ENCODE assay signal across 13 mouse cellular contexts in the genomic region with DNA sequence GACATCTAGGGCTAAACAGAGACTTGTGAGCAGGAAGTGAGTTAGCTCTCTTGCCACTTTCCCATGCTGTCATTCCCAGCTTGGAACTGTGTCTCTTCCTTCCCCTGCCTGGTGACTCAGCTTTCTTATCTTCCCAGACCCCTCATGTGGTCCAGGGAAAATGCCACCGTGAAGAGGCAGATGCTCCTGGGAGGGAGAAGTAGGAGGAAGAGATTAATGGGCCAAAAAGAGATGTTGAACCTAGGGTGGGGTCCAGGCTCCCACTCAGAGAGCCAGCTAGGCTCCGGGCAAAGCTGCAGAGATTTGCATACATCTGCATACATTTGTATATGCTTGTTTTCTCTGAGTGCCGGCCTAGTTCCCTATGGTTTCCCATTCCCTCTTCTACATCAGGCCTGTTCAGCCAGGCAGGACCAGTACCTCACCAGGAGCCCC. TPM values are rescaled to one million over a fixed set of nuclear protein-coding genes. Genes with fewer than 3 reads are reported as not detected.
DNase-seq lines count a peak whose midpoint lies in the region; ATAC-seq lines count a peak whose summit lies in the region.
"Had no signal": no experiment of that assay in that cellular context is flagged by ENCODE, and none has a peak within 500 bp of the region (broad histone marks: within the 10 kb centered on the region; RNA-seq: fewer than 3 reads in every experiment).

No protein-coding gene starts in this region.

- H3K4me1 ChIP-seq in forebrain, embryonic 14.5 days (ENCODE audit: control insufficient read depth, insufficient read depth, low read length), result peaks cover 3% of the 10 kb centered on the region
- peaks cover 23% of the 10 kb centered on the region for H3K4me1 ChIP-seq in midbrain, embryonic 15.5 days
- peaks cover 7% of the 10 kb centered on the region; the same call in 1 of the 2 replicates for H3K4me1 ChIP-seq in kidney, embryonic 14.5 days (ENCODE audit: control insufficient read depth, insufficient read depth, low read length)

- no peaks in the 10 kb centered on the region for H3K9me3 ChIP-seq in forebrain, embryonic 14.5 days (replicated peaks; ENCODE audit: control insufficient read depth, low read length)
- H3K9me3 ChIP-seq in midbrain, embryonic 15.5 days, result no peaks in the 10 kb centered on the region
- H3K9me3 ChIP-seq in kidney, embryonic 14.5 days (ENCODE audit: control insufficient read depth, low read length), result no peaks in the 10 kb centered on the region

- no peaks in the 10 kb centered on the region for H3K27me3 ChIP-seq in forebrain, embryonic 14.5 days (replicated peaks; ENCODE audit: control insufficient read depth, insufficient read depth, low read length)
- no peaks in the 10 kb centered on the region for H3K27me3 ChIP-seq in midbrain, embryonic 15.5 days (replicated peaks)
- H3K27me3 ChIP-seq in kidney, embryonic 14.5 days (ENCODE audit: control insufficient read depth, insufficient read depth, low read length), result no peaks in the 10 kb centered on the region

- H3K4me3 ChIP-seq in forebrain, embryonic 14.5 days (ENCODE audit: low read depth, low read length), result no peak overlapping the region
- no peak overlapping the region for H3K4me3 ChIP-seq in midbrain, embryonic 15.5 days
- H3K4me3 ChIP-seq in kidney, embryonic 14.5 days (ENCODE audit: low read length), result no peak overlapping the region

- no peak overlapping the region for H3K4me2 ChIP-seq in forebrain, embryonic 14.5 days (ENCODE audit: low read length)
- H3K4me2 ChIP-seq in midbrain, embryonic 15.5 days, result no peak overlapping the region
- no peak overlapping the region for H3K4me2 ChIP-seq in kidney, embryonic 14.5 days (replicated peaks; ENCODE audit: low read depth, low read length)

- DNase-seq in left cerebral cortex, adult 18-20 months (ENCODE audit: low spot score in 2 of 2), result peak; percentile 24 to 44
- DNase-seq in left cerebral cortex, adult 8-10 months (ENCODE audit: low spot score in 2 of 2), result no peak
- DNase-seq in MN1 (ENCODE audit: low spot score), result peak; percentile 81
- DNase-seq in forebrain, embryonic 14.5 days (ENCODE audit: low spot score), result peak; percentile 46
- DNase-seq in lung, postnatal 14 days, result no peak
- DNase-seq: adrenal gland, adult 2 months; cerebellum, adult 11 months; embryo, embryonic 11 days; kidney, postnatal 36 days; spleen, adult 18-20 months had no signal

- no peaks in the 10 kb centered on the region for H3K36me3 ChIP-seq in forebrain, embryonic 14.5 days (ENCODE audit: control insufficient read depth, insufficient read depth, low read length)
- no peaks in the 10 kb centered on the region for H3K36me3 ChIP-seq in midbrain, embryonic 15.5 days (replicated peaks)
- H3K36me3 ChIP-seq in kidney, embryonic 14.5 days (ENCODE audit: control insufficient read depth, insufficient read depth, low read length), result no peaks in the 10 kb centered on the region

- peak overlapping the region; percentile 29; the same call in 1 of the 2 replicates for H3K27ac ChIP-seq in forebrain, embryonic 14.5 days (ENCODE audit: low read depth, low read length)
- H3K27ac ChIP-seq in midbrain, embryonic 15.5 days, result peak overlapping the region; percentile 27; the same call in 1 of the 2 replicates
- H3K27ac ChIP-seq in kidney, embryonic 14.5 days (ENCODE audit: low read depth, low read length), result no peak overlapping the region
- H3K27ac ChIP-seq: liver, embryonic 14.5 days had no signal

- 2% methylated on average over 3 of the region's 3 CpGs for WGBS in forebrain, embryonic 14.5 days
- 0% methylated on average over 3 of the region's 3 CpGs for WGBS in midbrain, embryonic 15.5 days
- 24% methylated on average over 3 of the region's 3 CpGs for WGBS in kidney, embryonic 14.5 days

- ATAC-seq in forebrain, embryonic 14.5 days, result peak; percentile 40; the same call in 1 of the 2 replicates
- peak; percentile 27 for ATAC-seq in midbrain, embryonic 15.5 days (replicated peaks)
- no peak for ATAC-seq in kidney, embryonic 14.5 days (ENCODE audit: low FRiP score, low TSS enrichment)

- H3K9ac ChIP-seq in forebrain, embryonic 14.5 days (ENCODE audit: low read length), result no peak overlapping the region
- no peak overlapping the region for H3K9ac ChIP-seq in midbrain, embryonic 15.5 days
- no peak overlapping the region for H3K9ac ChIP-seq in kidney, embryonic 14.5 days (ENCODE audit: low read depth, low read length)
- H3K9ac ChIP-seq: liver, embryonic 14.5 days had no signal

RNA-seq across cellular contexts. Expression of a gene that starts 30.5 kb away (rescaled TPM):
- 10 to 100 TPM; 42.5 to 48.0 TPM for total RNA-seq in left cerebral cortex, adult 18-20 months (2021)
- total RNA-seq in left cerebral cortex, adult 8-10 months (2022), result 10 to 100 TPM; 44.9 to 49.3 (median 46.5) TPM
- polyA plus RNA-seq in forebrain, embryonic 14.5 days (2014; fragmentation: Nextera tagmentation; extraction: Ambion mirVana), result 26.1 and 38.3 TPM in 2 replicates
- 52.6 and 59.4 TPM in 2 replicates for polyA plus RNA-seq in midbrain, embryonic 15.5 days (2015; fragmentation: Nextera tagmentation; extraction: Ambion mirVana)
- 12.1 and 23.7 TPM in 2 replicates for polyA plus RNA-seq in kidney, embryonic 14.5 days (2014; fragmentation: Nextera tagmentation; extraction: Ambion mirVana)

Comparison
In these comparisons a context has a peak if more than half of its experiments do, and no peak if none do; other contexts are left out.
1. DNase-seq: peak in left cerebral cortex, adult 18-20 months (2 of 2), MN1 (single experiment) and forebrain, embryonic 14.5 days (single experiment); none in left cerebral cortex, adult 8-10 months (0 of 2) and lung, postnatal 14 days (single experiment).